Mouse (Mus musculus) heart, embryonic 11.5 days (tissue): Measurements from ENCODE around the gene Fyn. TPM values are rescaled to one million over a fixed set of nuclear protein-coding genes. Genes with fewer than 3 reads are reported as not detected.

Experiments
- ATAC-seq: fragments of 200-750 bp; cut with Nextera tagmentation; replicated peaks from 2 replicates; pipeline ENCODE4 v1.8.0; 2017; ENCODE audit warnings: moderate library complexity; ENCODE audit not compliant: insufficient number of reproducible peaks, low FRiP score, low TSS enrichment
- H3K27ac ChIP-seq: fragments of 300-500 bp; sonication (generic); 2 replicates; pipeline ENCODE4 v1.5.1; 2014; ENCODE audit warnings: mild to moderate bottlenecking, low read depth, low read length
- H3K27me3 ChIP-seq: fragments of 300-500 bp; sonication (generic); 2 replicates; pipeline ENCODE4 v1.6.1; 2014; ENCODE audit warnings: mild to moderate bottlenecking, low read length, mixed read lengths; ENCODE audit not compliant: control insufficient read depth, insufficient read depth
- H3K36me3 ChIP-seq: fragments of 300-500 bp; sonication (generic); 2 replicates; pipeline ENCODE4 v1.6.1; 2014; ENCODE audit warnings: mild to moderate bottlenecking, low read length, moderate library complexity, mixed read lengths; ENCODE audit not compliant: control insufficient read depth, insufficient read depth
- H3K4me1 ChIP-seq: fragments of 300-500 bp; sonication (generic); 2 replicates; pipeline ENCODE4 v1.6.1; 2014; ENCODE audit warnings: low read length; ENCODE audit not compliant: control insufficient read depth, insufficient read depth
- H3K4me2 ChIP-seq: fragments of 300-500 bp; sonication (generic); 2 replicates; pipeline ENCODE4 v1.6.1; 2014; ENCODE audit warnings: mild to moderate bottlenecking, moderate library complexity
- H3K4me3 ChIP-seq: fragments of 300-500 bp; sonication (generic); 2 replicates; pipeline ENCODE4 v1.5.1; 2014; ENCODE audit warnings: low read depth, low read length
- H3K9ac ChIP-seq: fragments of 300-500 bp; sonication (generic); 2 replicates; pipeline ENCODE4 v1.6.1; 2014; ENCODE audit warnings: mild to moderate bottlenecking, low read depth, low read length, moderate library complexity
- H3K9me3 ChIP-seq: fragments of 300-500 bp; sonication (generic); replicated peaks from 2 replicates; pipeline ENCODE4 v1.6.1; 2016; ENCODE audit warnings: low read length; ENCODE audit not compliant: control insufficient read depth
- WGBS: fragments of 180-500 bp; shearing (Covaris S2); extraction: QIAGEN DNeasy Blood & Tissue Kit; methylation state at CpG from one replicate; pipeline ENCODE4 v1.1.7; 2014; ENCODE audit not compliant: insufficient replicate concordance; 5-methylcytosine and 5-hydroxymethylcytosine counted together
- polyA plus RNA-seq: library from polyadenylated mRNA; unstranded; fragments of >200 nt; fragmentation: Nextera tagmentation; extraction: Ambion mirVana; gene quantifications from 2 replicates; pipeline ENCODE4 v1.2.1, GENCODE M21; 2014

The Fyn gene
- polyA plus RNA-seq, 1 experiment from 2014 or later = 17.2 TPM

- Histone ChIP-seq H3K9ac (peak overlapping the region; percentile 93), H3K27ac (peak overlapping the region; percentile 87), H3K4me2 (peak overlapping the region; percentile 89), H3K27me3 (no peaks in the 10 kb centered on the region), H3K4me1 (peaks cover 25% of the 10 kb centered on the region), H3K36me3 (no peaks in the 10 kb centered on the region), H3K9me3 (no peaks in the 10 kb centered on the region), H3K4me3 (peak overlapping the region; percentile 95)
- WGBS = 7% methylated on average over 8 of the region's 8 CpGs
- ATAC-seq = no peak
These were observed 2.1 kb downstream of the Fyn start for GRCm38 (mm10) chr10:39370786-39371221.

GRCm38 (mm10) chr10:39371467-39371866 is 2.8 kb downstream of the Fyn start:
- ATAC-seq = no peak
- Histone ChIP-seq H3K27me3 (no peaks in the 10 kb centered on the region), H3K27ac (no peak overlapping the region), H3K9me3 (no peaks in the 10 kb centered on the region), H3K4me2 (peak overlapping the region; percentile 89), H3K4me1 (peaks cover 28% of the 10 kb centered on the region), H3K9ac (peak overlapping the region; percentile 93; the same call in 1 of the 2 replicates), H3K36me3 (no peaks in the 10 kb centered on the region), H3K4me3 (peak overlapping the region; percentile 95)
- WGBS = 62% methylated on average over 2 of the region's 2 CpGs

GRCm38 (mm10) chr10:39371991-39372390 is 3.3 kb downstream of the Fyn start:
- Histone ChIP-seq H3K9me3 (no peaks in the 10 kb centered on the region), H3K9ac (no peak overlapping the region), H3K4me3 (no peak overlapping the region), H3K27ac (no peak overlapping the region), H3K36me3 (no peaks in the 10 kb centered on the region), H3K4me1 (peaks cover 31% of the 10 kb centered on the region), H3K27me3 (no peaks in the 10 kb centered on the region), H3K4me2 (peak overlapping the region; percentile 89; the same call in 1 of the 2 replicates)
- ATAC-seq = no peak
- 57% methylated on average over 5 of the region's 5 CpGs for WGBS

GRCm38 (mm10) chr10:39376676-39377075 is 8.0 kb downstream of the Fyn start:
- Histone ChIP-seq H3K4me1 (peaks cover 34% of the 10 kb centered on the region), H3K36me3 (no peaks in the 10 kb centered on the region), H3K27me3 (no peaks in the 10 kb centered on the region), H3K9me3 (no peaks in the 10 kb centered on the region), H3K9ac (no peak overlapping the region), H3K4me2 (no peak overlapping the region), H3K4me3 (no peak overlapping the region), H3K27ac (no peak overlapping the region)
- 84% methylated on average over 9 of the region's 9 CpGs for WGBS
- ATAC-seq = no peak

GRCm38 (mm10) chr10:39377219-39377618 is 8.6 kb downstream of the Fyn start:
- Histone ChIP-seq H3K4me3 (no peak overlapping the region), H3K27me3 (no peaks in the 10 kb centered on the region), H3K9ac (no peak overlapping the region), H3K4me1 (peaks cover 29% of the 10 kb centered on the region), H3K27ac (no peak overlapping the region), H3K9me3 (no peaks in the 10 kb centered on the region), H3K4me2 (no peak overlapping the region), H3K36me3 (no peaks in the 10 kb centered on the region)
- ATAC-seq = no peak
- whole genome bisulfite sequencing = 68% methylated on average over 5 of the region's 5 CpGs

- 46% methylated on average over 8 of the region's 8 CpGs for WGBS
- no peak overlapping the region for H3K4me2 ChIP-seq
- no peak for ATAC-seq
- no peak overlapping the region for H3K27ac ChIP-seq
- H3K9ac ChIP-seq = no peak overlapping the region
- no peaks in the 10 kb centered on the region for H3K9me3 ChIP-seq
- H3K36me3 ChIP-seq = no peaks in the 10 kb centered on the region
- H3K4me1 ChIP-seq = peaks cover 34% of the 10 kb centered on the region
- no peaks in the 10 kb centered on the region for H3K27me3 ChIP-seq
- H3K4me3 ChIP-seq = no peak overlapping the region
These were observed 9.5 kb downstream of the Fyn start for GRCm38 (mm10) chr10:39378025-39378603.

GRCm38 (mm10) chr10:39379287-39379686 is 10.6 kb downstream of the Fyn start:
- Histone ChIP-seq H3K27ac (no peak overlapping the region), H3K27me3 (no peaks in the 10 kb centered on the region), H3K4me2 (no peak overlapping the region), H3K9ac (no peak overlapping the region), H3K9me3 (no peaks in the 10 kb centered on the region), H3K36me3 (no peaks in the 10 kb centered on the region), H3K4me3 (no peak overlapping the region), H3K4me1 (peaks cover 28% of the 10 kb centered on the region)
- no peak for ATAC-seq
- 71% methylated on average over 10 of the region's 10 CpGs for WGBS

- ATAC-seq = no peak
- no peak overlapping the region for H3K9ac ChIP-seq
- no peak overlapping the region for H3K27ac ChIP-seq
- 82% methylated on average over 5 of the region's 5 CpGs for WGBS
- H3K36me3 ChIP-seq = no peaks in the 10 kb centered on the region
- peaks cover 28% of the 10 kb centered on the region for H3K4me1 ChIP-seq
- no peak overlapping the region for H3K4me2 ChIP-seq
- H3K9me3 ChIP-seq = no peaks in the 10 kb centered on the region
- H3K4me3 ChIP-seq = no peak overlapping the region
- no peaks in the 10 kb centered on the region for H3K27me3 ChIP-seq
These were observed 11.2 kb downstream of the Fyn start for GRCm38 (mm10) chr10:39379721-39380370.

- 52% methylated on average over 8 of the region's 8 CpGs for WGBS
- H3K4me2 ChIP-seq = no peak overlapping the region
- H3K4me3 ChIP-seq = no peak overlapping the region
- no peaks in the 10 kb centered on the region for H3K27me3 ChIP-seq
- H3K4me1 ChIP-seq = peaks cover 46% of the 10 kb centered on the region
- no peak overlapping the region for H3K27ac ChIP-seq
- H3K9me3 ChIP-seq = no peaks in the 10 kb centered on the region
- ATAC-seq = no peak
- H3K9ac ChIP-seq = no peak overlapping the region
- H3K36me3 ChIP-seq = no peaks in the 10 kb centered on the region
These were observed 16.6 kb downstream of the Fyn start for GRCm38 (mm10) chr10:39385259-39385658.
